Mouse (Mus musculus) heart, postnatal 0 days (tissue): ENCODE results near the gene Hmmr. TPM values are rescaled to one million over a fixed set of nuclear protein-coding genes. Genes with fewer than 3 reads are reported as not detected.
A peak's percentile ranks its signal among the peaks of the same experiment; 100 is the strongest.
"Not testable (repeated sequence)": the region's sequence is repeated elsewhere in the genome, so short reads cannot be mapped to it uniquely, and the experiment has no call there.

Experiments used
- ATAC-seq: fragments of 200-750 bp; cut with Nextera tagmentation; 2 replicates; pipeline ENCODE4 v1.8.0; 2017; ENCODE audit warnings: low read depth, moderate number of reproducible peaks, moderate library complexity; ENCODE audit not compliant: insufficient read depth
- DNase-seq: peaks from one replicate; pipeline ENCODE4 v3.0.0-alpha.2; 2016; ENCODE audit warnings: low spot score
- H3K27ac ChIP-seq: fragments of 300-500 bp; sonication (generic); 2 replicates; pipeline ENCODE4 v1.5.1; 2014; ENCODE audit warnings: low read depth, mild to moderate bottlenecking
- H3K27me3 ChIP-seq: fragments of 300-500 bp; sonication (generic); 2 replicates; pipeline ENCODE4 v1.6.1; 2014; ENCODE audit warnings: low read length, mixed read lengths; ENCODE audit not compliant: control insufficient read depth, insufficient read depth
- H3K36me3 ChIP-seq: fragments of 300-500 bp; sonication (generic); replicated peaks from 2 replicates; pipeline ENCODE4 v1.6.1; 2014; ENCODE audit warnings: low read length, mixed read lengths; ENCODE audit not compliant: control insufficient read depth, insufficient read depth
- H3K4me1 ChIP-seq: fragments of 300-500 bp; sonication (generic); 2 replicates; pipeline ENCODE4 v1.6.1; 2014; ENCODE audit warnings: antibody characterized with exemption; ENCODE audit not compliant: control insufficient read depth, insufficient read depth
- H3K4me2 ChIP-seq: fragments of 300-500 bp; sonication (generic); 2 replicates; pipeline ENCODE4 v1.6.1; 2014; ENCODE audit warnings: low read depth, mild to moderate bottlenecking, low read length, moderate library complexity
- H3K4me3 ChIP-seq: fragments of 300-500 bp; sonication (generic); 2 replicates; pipeline ENCODE4 v1.5.1; 2014; ENCODE audit warnings: low read depth, low read length
- H3K9ac ChIP-seq: fragments of 300-500 bp; sonication (generic); replicated peaks from 2 replicates; pipeline ENCODE4 v1.6.1; 2014; ENCODE audit warnings: low read depth, low read length, mixed read lengths
- H3K9me3 ChIP-seq: fragments of 300-500 bp; sonication (generic); replicated peaks from 2 replicates; pipeline ENCODE4 v1.6.1; 2016; ENCODE audit warnings: low read length; ENCODE audit not compliant: control insufficient read depth
- CTCF ChIP-seq: IDR thresholded peaks from 2 replicates; pipeline ENCODE4 v1.5.1; 2016; ENCODE audit warnings: antibody characterized with exemption, control low read depth, low read depth
- EP300 ChIP-seq: IDR thresholded peaks from 2 replicates; pipeline ENCODE4 v1.6.1; 2016; ENCODE audit warnings: antibody characterized with exemption, low read depth
- WGBS: fragments of 180-500 bp; shearing (Covaris S2); extraction: QIAGEN DNeasy Blood & Tissue Kit; methylation state at CpG from one replicate; pipeline ENCODE4 v1.1.7; 2014; 5-methylcytosine and 5-hydroxymethylcytosine counted together
- polyA plus RNA-seq: library from polyadenylated mRNA; unstranded; fragments of >200 nt; fragmentation: Nextera tagmentation; extraction: Ambion mirVana; gene quantifications from 2 replicates; pipeline ENCODE4 v1.2.1, GENCODE M21; 2015
- total RNA-seq: library from RNA; depleted of rRNA; stranded (reverse); fragments of >200 nt; gene quantifications from 2 replicates; pipeline ENCODE4 v1.2.3, GENCODE M21; 2014; ENCODE audit warnings: low replicate concordance

The Hmmr gene
- total and polyA plus RNA-seq, 2 experiments from 2014 or later, result 18.0 to 29.0 TPM

DNA sequence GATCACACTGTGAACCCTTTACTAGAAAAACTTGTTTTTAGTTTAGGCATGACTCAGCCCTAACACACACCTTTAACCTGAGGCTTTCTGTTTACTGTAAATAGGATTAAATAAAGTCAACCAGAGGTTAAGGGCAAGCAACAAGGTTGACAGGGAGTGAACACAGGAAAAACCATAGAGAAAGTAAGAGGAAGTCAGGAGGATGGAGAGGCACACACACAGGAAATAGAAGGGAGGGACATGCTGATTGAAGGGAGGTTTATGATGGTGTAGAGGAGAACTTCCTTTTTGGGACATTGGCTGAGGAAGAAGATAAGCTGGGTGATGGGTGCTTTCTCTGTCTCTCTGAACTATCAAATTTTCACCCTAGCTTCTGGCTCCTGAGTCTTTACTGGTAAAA lies 14.9 kb downstream of the Hmmr start:
- TF ChIP-seq EP300 (no peak), CTCF (no peak)
- Histone ChIP-seq H3K27me3 (no peaks in the 10 kb centered on the region), H3K4me1 (no peaks in the 10 kb centered on the region), H3K4me2 (no peak overlapping the region), H3K9me3 (no peaks in the 10 kb centered on the region), H3K36me3 (peaks cover 91% of the 10 kb centered on the region), H3K4me3 (no peak overlapping the region), H3K9ac (no peak overlapping the region), H3K27ac (no peak overlapping the region)
- DNase-seq, result no peak
- no peak for ATAC-seq

GRCm38 (mm10) chr11:40715524-40715923 lies 17.7 kb downstream of the Hmmr start:
- Histone ChIP-seq H3K4me1 (no peaks in the 10 kb centered on the region), H3K9ac (no peak overlapping the region), H3K27ac (no peak overlapping the region), H3K36me3 (peaks cover 90% of the 10 kb centered on the region), H3K27me3 (no peaks in the 10 kb centered on the region), H3K4me3 (no peak overlapping the region), H3K9me3 (no peaks in the 10 kb centered on the region), H3K4me2 (no peak overlapping the region)
- no peak for DNase-seq
- WGBS, result 96% methylated on average over 5 of the region's 5 CpGs
- no peak for ATAC-seq
- TF ChIP-seq EP300 (no peak), CTCF (no peak)

DNA sequence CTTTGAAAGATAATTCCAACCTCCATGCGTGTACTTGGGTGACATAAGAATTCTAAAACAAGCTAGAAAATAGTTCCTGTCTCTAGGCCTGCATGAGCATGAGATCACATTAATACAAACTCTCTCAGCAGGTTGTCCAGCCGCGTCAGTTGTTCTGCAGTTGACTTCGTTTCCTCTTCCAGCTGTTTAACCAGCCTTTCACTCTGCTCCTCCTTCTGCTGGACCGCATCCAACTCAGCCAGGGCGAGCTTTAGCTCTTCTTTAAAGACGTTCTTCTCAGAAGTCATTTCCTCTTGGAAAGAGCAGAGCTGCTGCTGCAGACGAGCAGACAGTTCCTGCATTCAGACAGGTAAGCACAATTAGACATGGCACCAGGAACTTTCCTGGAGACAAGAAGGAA lies 19.4 kb downstream of the Hmmr start:
- no peak overlapping the region for H3K27ac ChIP-seq
- H3K36me3 ChIP-seq, result peaks cover 89% of the 10 kb centered on the region
- DNase-seq (no peak), ATAC-seq (no peak)
- no peak overlapping the region for H3K4me2 ChIP-seq
- no peaks in the 10 kb centered on the region for H3K4me1 ChIP-seq
- no peak overlapping the region for H3K9ac ChIP-seq
- no peaks in the 10 kb centered on the region for H3K27me3 ChIP-seq
- TF ChIP-seq EP300 (no peak), CTCF (no peak)
- WGBS, result 67% methylated on average over 8 of the region's 8 CpGs
- no peaks in the 10 kb centered on the region for H3K9me3 ChIP-seq
- H3K4me3 ChIP-seq, result no peak overlapping the region

- peaks cover 87% of the 10 kb centered on the region for H3K36me3 ChIP-seq
- ATAC-seq, H3K4me1 ChIP-seq, H3K9me3 ChIP-seq, DNase-seq, H3K4me3 ChIP-seq, H3K27ac ChIP-seq, H3K9ac ChIP-seq, H3K27me3 ChIP-seq, H3K4me2 ChIP-seq: not testable (repeated sequence)
- 85% methylated on average over 6 of the region's 6 CpGs for WGBS
Observed at GRCm38 (mm10) chr11:40709899-40710298, 23.3 kb downstream of the Hmmr start.

- DNase-seq, result no peak
- peak within 1 kb of the TSS; percentile 90 for H3K4me2 ChIP-seq
- peak within 1 kb of the TSS; percentile 82 for H3K4me3 ChIP-seq
- H3K9ac ChIP-seq, result peak within 1 kb of the TSS; percentile 81
- 85% methylated on average over 8 of the region's 9 CpGs for WGBS
- peaks cover 15% of the 10 kb centered on the region for H3K4me1 ChIP-seq
- peak within 1 kb of the TSS; percentile 95 for H3K27ac ChIP-seq
- no peaks in the 10 kb centered on the region for H3K9me3 ChIP-seq
- H3K27me3 ChIP-seq, result no peaks in the 10 kb centered on the region
- ATAC-seq, result no peak
- TF ChIP-seq EP300 (no peak), CTCF (no peak)
- peaks cover 2% of the 10 kb centered on the region; the same call in 1 of the 2 replicates for H3K36me3 ChIP-seq
Observed at GRCm38 (mm10) chr11:40695103-40695502, 38.1 kb downstream of the Hmmr start, which contains the start of gene Mat2b. Mat2b (minus strand) TSS chr11:40695203.

DNA sequence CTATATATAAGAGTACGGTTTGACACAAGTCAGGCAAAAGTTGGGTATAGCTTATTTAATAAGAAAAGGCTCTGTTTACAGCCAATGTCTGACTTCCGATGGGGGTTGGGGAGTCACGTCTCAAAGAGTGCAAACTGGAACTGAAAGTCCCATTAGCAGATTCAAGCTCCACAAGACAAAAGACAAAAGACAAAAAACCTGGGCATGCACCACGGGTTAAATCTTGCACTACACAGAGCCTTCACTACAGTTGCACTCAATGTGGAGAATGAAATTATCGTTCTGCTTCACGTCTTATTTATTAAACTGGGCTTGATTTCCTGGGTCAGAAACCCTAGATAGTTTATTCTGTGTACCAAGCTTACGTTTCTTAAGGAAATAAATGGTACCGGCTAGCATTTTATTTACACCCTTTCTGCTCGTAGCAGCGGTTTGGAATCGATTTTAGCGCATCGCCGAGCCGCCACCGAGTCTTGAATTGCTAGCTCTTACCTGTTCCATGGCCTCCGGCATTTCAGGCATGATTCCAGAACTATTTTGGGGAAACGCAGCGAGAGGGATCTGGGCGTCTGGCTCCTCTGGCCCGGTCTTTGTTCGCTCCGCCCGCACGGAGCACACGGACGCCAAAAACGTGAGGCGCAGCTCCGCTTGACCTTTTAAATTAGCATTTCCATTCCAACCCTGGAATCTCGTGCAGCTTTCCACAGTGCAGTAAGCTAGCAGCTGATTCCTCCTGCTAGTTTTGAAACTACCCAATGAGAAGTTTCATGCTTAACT lies 38.7 kb downstream of the Hmmr start:
- peak overlapping the region; percentile 81 for H3K9ac ChIP-seq
- ATAC-seq (peak; percentile 62), DNase-seq (peak; percentile 92)
- under 1% methylated on average over 31 of the region's 31 CpGs for WGBS
- H3K4me1 ChIP-seq, result peaks cover 21% of the 10 kb centered on the region
- peak overlapping the region; percentile 82 for H3K4me3 ChIP-seq
- peak overlapping the region; percentile 95 for H3K27ac ChIP-seq
- no peaks in the 10 kb centered on the region for H3K36me3 ChIP-seq
- TF ChIP-seq CTCF (no peak), EP300 (peak; percentile 80; the same call in 1 of the 2 replicates)
- peak overlapping the region; percentile 90 for H3K4me2 ChIP-seq
- H3K9me3 ChIP-seq, result no peaks in the 10 kb centered on the region
- H3K27me3 ChIP-seq, result no peaks in the 10 kb centered on the region
